In genomic region chr17:58909061-58909661, GRCm38 (mm10) we compare ENCODE assay signal across 9 mouse cellular contexts.
A peak's percentile ranks its signal among the peaks of the same experiment; 100 is the strongest.
DNase-seq lines count a peak whose midpoint lies in the region; ATAC-seq lines count a peak whose summit lies in the region.
"Had no signal": no experiment of that assay in that cellular context is flagged by ENCODE, and none has a peak within 500 bp of the region (broad histone marks: within the 10 kb centered on the region; RNA-seq: fewer than 3 reads in every experiment).

No protein-coding gene starts in this region.

- no peak overlapping the region for H3K9ac ChIP-seq in kidney, embryonic 16.5 days (replicated peaks; ENCODE audit: low read length)
- H3K9ac ChIP-seq: embryonic facial prominence, embryonic 12.5 days; lung, embryonic 15.5 days had no signal

- no peaks in the 10 kb centered on the region for H3K27me3 ChIP-seq in kidney, embryonic 16.5 days (ENCODE audit: insufficient read depth, low read length)
- no peaks in the 10 kb centered on the region for H3K27me3 ChIP-seq in hindbrain, embryonic 10.5 days (ENCODE audit: insufficient read depth, poor library complexity, severe bottlenecking)
- H3K27me3 ChIP-seq: embryonic facial prominence, embryonic 12.5 days; lung, embryonic 15.5 days had no signal

- intact Hi-C loops in left cerebral cortex, postnatal 25 days (cut with DNase I) = loop anchor here (2.0 to 5.0 kb wide), 2 partner anchors 322 to 1138 kb away; no protein-coding TSS in a partner anchor

- no peaks in the 10 kb centered on the region for H3K4me1 ChIP-seq in kidney, embryonic 16.5 days (ENCODE audit: insufficient read depth, low read length)
- H3K4me1 ChIP-seq in hindbrain, embryonic 10.5 days (replicated peaks) = no peaks in the 10 kb centered on the region
- H3K4me1 ChIP-seq: embryonic facial prominence, embryonic 12.5 days; lung, embryonic 15.5 days had no signal

- H3K27ac ChIP-seq in kidney, embryonic 16.5 days (ENCODE audit: low read length) = no peak overlapping the region
- H3K27ac ChIP-seq in hindbrain, embryonic 10.5 days = no peak overlapping the region
- H3K27ac ChIP-seq: embryonic facial prominence, embryonic 12.5 days; lung, embryonic 15.5 days had no signal

- H3K4me3 ChIP-seq in kidney, embryonic 16.5 days (ENCODE audit: low read length) = no peak overlapping the region
- H3K4me3 ChIP-seq in hindbrain, embryonic 10.5 days = no peak overlapping the region
- H3K4me3 ChIP-seq: embryonic facial prominence, embryonic 12.5 days; lung, embryonic 15.5 days had no signal

- DNase-seq in kidney, adult 9 months = peak; percentile 51
- DNase-seq in NIH3T3 (ENCODE audit: low read depth) = peak; percentile 78
- peak; percentile 26 to 67 for DNase-seq in cerebellum, postnatal 4 days (ENCODE audit: low spot score in 2 of 2)
- peak; percentile 56 for DNase-seq in hindbrain, embryonic 10.5 days (ENCODE audit: low spot score)
- DNase-seq in left cerebral cortex, postnatal 25 days (ENCODE audit: low spot score in 2 of 2) = peak; percentile 57 to 60
- peak; percentile 89 for DNase-seq in retina, embryonic 14.5 days (ENCODE audit: low spot score)

- 40% methylated on average over 8 of the region's 8 CpGs for WGBS in kidney, embryonic 16.5 days
- WGBS in hindbrain, embryonic 10.5 days = 40% methylated on average over 8 of the region's 8 CpGs

- no peaks in the 10 kb centered on the region for H3K9me3 ChIP-seq in kidney, embryonic 16.5 days (ENCODE audit: low read length)
- H3K9me3 ChIP-seq in hindbrain, embryonic 10.5 days = no peaks in the 10 kb centered on the region
- H3K9me3 ChIP-seq: embryonic facial prominence, embryonic 12.5 days; lung, embryonic 15.5 days had no signal

- H3K4me2 ChIP-seq in kidney, embryonic 16.5 days (replicated peaks; ENCODE audit: low read depth, low read length) = no peak overlapping the region
- H3K4me2 ChIP-seq: embryonic facial prominence, embryonic 12.5 days; lung, embryonic 15.5 days had no signal

- ATAC-seq in kidney, embryonic 16.5 days (ENCODE audit: low FRiP score, low TSS enrichment) = no peak

- H3K36me3 ChIP-seq in kidney, embryonic 16.5 days (ENCODE audit: insufficient read depth, low read length) = no peaks in the 10 kb centered on the region
- H3K36me3 ChIP-seq in hindbrain, embryonic 10.5 days = no peaks in the 10 kb centered on the region
- H3K36me3 ChIP-seq: embryonic facial prominence, embryonic 12.5 days; lung, embryonic 15.5 days had no signal
